Mouse (Mus musculus): ENCODE data around the gene Pald1. TPM values are rescaled to one million over a fixed set of nuclear protein-coding genes. Genes with fewer than 3 reads are reported as not detected.

Pald1 gene
- polyA plus RNA-seq, 1 experiment from 2014 or later = 26.4 TPM

DNA sequence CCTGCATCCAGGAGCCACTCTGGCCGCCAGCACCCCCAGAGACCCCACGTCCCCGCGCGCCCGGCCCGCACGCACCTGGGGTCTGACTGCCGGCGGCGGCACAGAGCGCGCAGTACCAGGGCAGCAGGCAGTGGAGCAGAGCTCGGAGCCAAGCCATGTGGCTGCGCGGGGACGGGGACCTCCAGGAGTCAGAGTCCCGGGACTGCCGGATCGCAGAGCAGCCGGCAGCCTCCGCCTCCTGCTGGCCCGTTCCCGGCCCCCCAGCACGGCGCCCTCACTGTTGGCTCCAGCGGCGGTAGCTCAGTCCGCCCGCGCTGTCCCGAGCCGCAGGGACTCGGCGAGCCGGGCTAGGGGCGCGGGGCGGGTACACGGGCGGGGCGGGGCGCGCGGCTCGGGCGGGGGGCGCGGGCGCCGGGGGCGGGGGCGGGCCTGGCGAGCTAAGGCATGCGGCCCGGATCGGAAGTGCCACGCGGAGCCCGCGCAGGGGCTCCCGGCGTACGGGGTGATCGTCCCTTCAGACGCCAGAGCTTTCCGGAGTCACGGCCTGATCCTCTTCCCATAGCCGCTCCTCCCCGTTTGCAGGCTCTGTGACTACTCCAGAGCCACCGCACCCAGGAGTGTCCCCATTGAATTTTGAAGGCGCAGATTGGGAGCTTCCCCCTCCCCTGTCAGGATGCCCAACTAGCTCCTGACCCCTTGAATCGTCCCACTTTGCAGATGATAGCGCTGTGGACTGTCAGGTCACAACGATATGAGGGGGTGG, 110.1 kb downstream of the Pald1 start, which contains the start of gene Adamts14:
TSS of gene Adamts14 (minus strand) at position 358 of the 763 bp plus-strand sequence.
- H3K27ac ChIP-seq (ENCODE audit: low read depth, low read length) = no peak within 1 kb of the TSS
- peak within 1 kb of the TSS; percentile 57 for H3K4me3 ChIP-seq (ENCODE audit: low read depth, low read length)
- H3K9ac ChIP-seq (ENCODE audit: low read length) = peak within 1 kb of the TSS; percentile 61
- H3K27me3 ChIP-seq (ENCODE audit: control insufficient read depth, insufficient read depth, low read length) = 0 out of 2 replicates have a peak, but pooled peaks cover 7% of the 10 kb centered on the region
- H3K4me2 ChIP-seq (ENCODE audit: low read depth) = peak within 1 kb of the TSS; percentile 90
- peaks cover 8% of the 10 kb centered on the region for H3K4me1 ChIP-seq (ENCODE audit: control insufficient read depth, insufficient read depth, low read length)
- WGBS = 1% methylated on average over 23 of the region's 75 CpGs
- DNase-seq (ENCODE audit: low spot score) (peak; percentile 63), ATAC-seq (ENCODE audit: insufficient read depth, low FRiP score, low TSS enrichment) (peak; percentile 55; the same call in 1 of the 2 replicates)
- H3K36me3 ChIP-seq (ENCODE audit: control insufficient read depth, insufficient read depth, low read length) = no peaks in the 10 kb centered on the region
- no peaks in the 10 kb centered on the region for H3K9me3 ChIP-seq (ENCODE audit: control insufficient read depth, low read length)

DNA sequence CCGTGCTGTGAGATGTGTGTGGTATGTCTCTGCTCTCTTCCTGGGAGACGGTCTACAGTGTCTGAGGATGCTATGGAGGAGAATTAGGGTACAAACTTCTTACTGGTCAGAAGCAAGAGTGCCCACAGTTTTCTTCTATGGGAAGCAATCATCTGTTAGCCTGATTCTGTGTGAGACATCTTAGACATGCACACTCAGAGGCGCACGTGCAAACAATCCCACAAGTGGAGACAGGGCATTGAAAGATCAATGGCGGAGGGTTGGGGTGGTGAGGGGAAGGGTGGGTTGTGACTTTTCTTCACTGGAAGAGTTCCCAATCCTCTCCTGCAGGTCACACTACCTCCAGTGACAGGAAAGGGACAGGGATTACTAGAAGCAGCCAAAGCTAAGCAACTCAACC, 110.7 kb downstream of the Pald1 start:
- DNase-seq (ENCODE audit: low spot score) (no peak), ATAC-seq (ENCODE audit: insufficient read depth, low FRiP score, low TSS enrichment) (no peak)
- peak overlapping the region; percentile 90 for H3K4me2 ChIP-seq (ENCODE audit: low read depth)
- H3K9me3 ChIP-seq (ENCODE audit: control insufficient read depth, low read length) = no peaks in the 10 kb centered on the region
- no peak overlapping the region for H3K27ac ChIP-seq (ENCODE audit: low read depth, low read length)
- H3K4me3 ChIP-seq (ENCODE audit: low read depth, low read length) = peak overlapping the region; percentile 57
- 0 out of 2 replicates have a peak, but pooled peaks cover 7% of the 10 kb centered on the region for H3K27me3 ChIP-seq (ENCODE audit: control insufficient read depth, insufficient read depth, low read length)
- H3K9ac ChIP-seq (ENCODE audit: low read length) = peak overlapping the region; percentile 61
- no peaks in the 10 kb centered on the region for H3K36me3 ChIP-seq (ENCODE audit: control insufficient read depth, insufficient read depth, low read length)
- WGBS = 38% methylated on average over 5 of the region's 5 CpGs
- H3K4me1 ChIP-seq (ENCODE audit: control insufficient read depth, insufficient read depth, low read length) = peaks cover 8% of the 10 kb centered on the region

DNA sequence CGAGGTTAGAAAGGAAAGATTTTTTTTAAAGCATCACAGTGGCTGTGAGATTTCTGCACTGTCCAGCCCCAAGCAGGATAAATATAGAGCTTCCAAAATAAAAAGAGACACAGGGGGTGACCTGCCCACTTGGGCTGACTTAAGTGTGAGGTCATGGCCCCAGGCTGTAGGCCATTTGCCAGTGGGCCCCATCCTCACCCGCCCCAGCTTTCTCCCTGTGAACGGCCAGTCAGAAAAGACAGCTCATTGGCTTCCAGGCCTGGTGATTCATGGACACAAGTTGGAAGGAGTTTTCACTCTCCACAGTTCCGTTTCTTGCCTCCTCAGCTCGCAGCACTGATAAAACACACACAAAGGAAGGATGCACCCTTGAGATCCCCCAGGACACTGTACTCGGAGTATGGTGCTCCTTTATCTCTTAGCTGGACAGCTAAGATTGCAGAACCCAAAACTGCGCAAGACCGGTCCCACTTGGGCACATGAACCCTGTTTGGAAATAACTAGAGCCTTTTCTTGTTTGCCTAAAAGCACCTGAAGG, 111.2 kb downstream of the Pald1 start:
- ATAC-seq (ENCODE audit: insufficient read depth, low FRiP score, low TSS enrichment) (no peak), DNase-seq (ENCODE audit: low spot score) (no peak)
- H3K9me3 ChIP-seq (ENCODE audit: control insufficient read depth, low read length) = no peaks in the 10 kb centered on the region
- peaks cover 8% of the 10 kb centered on the region for H3K4me1 ChIP-seq (ENCODE audit: control insufficient read depth, insufficient read depth, low read length)
- H3K27me3 ChIP-seq (ENCODE audit: control insufficient read depth, insufficient read depth, low read length) = 0 out of 2 replicates have a peak, but pooled peaks cover 7% of the 10 kb centered on the region
- H3K4me2 ChIP-seq (ENCODE audit: low read depth) = no peak overlapping the region
- H3K9ac ChIP-seq (ENCODE audit: low read length) = no peak overlapping the region
- no peaks in the 10 kb centered on the region for H3K36me3 ChIP-seq (ENCODE audit: control insufficient read depth, insufficient read depth, low read length)
- no peak overlapping the region for H3K27ac ChIP-seq (ENCODE audit: low read depth, low read length)
- WGBS = 46% methylated on average over 8 of the region's 8 CpGs
- H3K4me3 ChIP-seq (ENCODE audit: low read depth, low read length) = no peak overlapping the region

Other genes with a start within 250 kb of the Pald1 start
- 95.9 and 98.0 TPM in 2 replicates for gene Sgpl1, start 235.8 kb downstream of the Pald1 start, polyA plus RNA-seq (2014; fragmentation: Nextera tagmentation; extraction: Ambion mirVana)
- gene Tbata, start 211.6 kb downstream of the Pald1 start, polyA plus RNA-seq (2014; fragmentation: Nextera tagmentation; extraction: Ambion mirVana) = not detected in 2 replicates
- 0.34 and 0.70 TPM in 2 replicates for gene Adamts14, start 110.1 kb downstream of the Pald1 start, polyA plus RNA-seq (2014; fragmentation: Nextera tagmentation; extraction: Ambion mirVana)
- not detected in 2 replicates for gene Prf1, start 85.7 kb downstream of the Pald1 start, polyA plus RNA-seq (2014; fragmentation: Nextera tagmentation; extraction: Ambion mirVana)
- not detected in 2 replicates for gene Nodal, start 34.4 kb upstream of the Pald1 start, polyA plus RNA-seq (2014; fragmentation: Nextera tagmentation; extraction: Ambion mirVana)
- 27.3 and 34.8 TPM in 2 replicates for gene Eif4ebp2, start 69.1 kb upstream of the Pald1 start, polyA plus RNA-seq (2014; fragmentation: Nextera tagmentation; extraction: Ambion mirVana)
- gene Lrrc20, start 92.3 kb upstream of the Pald1 start, polyA plus RNA-seq (2014; fragmentation: Nextera tagmentation; extraction: Ambion mirVana) = 10.3 and 12.4 TPM in 2 replicates
- gene Npffr1, start 212.0 kb upstream of the Pald1 start, polyA plus RNA-seq (2014; fragmentation: Nextera tagmentation; extraction: Ambion mirVana) = 0.08 TPM in 1 of 2 replicates, not detected in the other

Data from neural tube, embryonic 11.5 days (tissue).